8 mouse cellular contexts compared by ENCODE assay signal in the genomic region with DNA sequence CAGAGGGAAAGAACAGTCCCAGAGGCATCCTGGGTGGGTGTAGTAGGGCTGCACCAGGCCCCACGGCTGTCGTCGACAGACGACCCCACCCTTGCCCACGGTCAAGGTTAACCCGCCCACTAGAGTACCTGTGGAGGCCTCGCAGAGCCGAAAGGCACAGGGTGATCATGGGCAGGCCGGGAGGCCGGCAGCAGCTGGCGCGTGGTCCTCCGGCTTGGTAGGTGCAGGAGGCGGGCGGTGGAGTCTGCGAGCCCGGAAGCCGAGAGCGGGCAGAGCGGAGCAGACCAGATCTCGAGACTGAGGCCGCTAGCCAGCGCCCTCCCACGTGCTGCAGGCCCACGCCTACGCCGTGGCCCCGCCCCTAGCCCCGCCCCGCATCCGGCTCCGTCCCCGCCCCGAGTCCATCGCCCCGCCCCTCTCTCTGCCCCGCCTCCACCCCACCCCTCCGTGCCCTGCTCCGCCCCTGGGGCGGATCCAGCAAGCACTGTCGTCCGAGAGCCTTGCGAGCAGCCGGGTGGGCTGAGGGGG. TPM values are rescaled to one million over a fixed set of nuclear protein-coding genes. Genes with fewer than 3 reads are reported as not detected.
DNase-seq lines count a peak whose midpoint lies in the region; ATAC-seq and TF ChIP-seq lines count a peak whose summit lies in the region.

Gene Nln (minus strand): TSS at position 327 of the 528 bp plus-strand sequence.
Gene Sgtb (plus strand): TSS at position 454 of the 528 bp plus-strand sequence.

- peak; percentile 90 for ATAC-seq in forebrain, postnatal 0 days
- peak; percentile 87 for ATAC-seq in neutrophil, adult 5-6 weeks (ENCODE audit: extremely low read depth, insufficient number of reproducible peaks, low FRiP score, poor library complexity, severe bottlenecking)

- peak within 1 kb of the TSS; percentile 84 for H3K4me2 ChIP-seq in forebrain, postnatal 0 days (ENCODE audit: low read depth)

- no peaks in the 10 kb centered on the region for H3K27me3 ChIP-seq in cerebellum, adult 2 months (ENCODE audit: control insufficient read depth, insufficient read depth, low read length)
- no peaks in the 10 kb centered on the region for H3K27me3 ChIP-seq in forebrain, postnatal 0 days (ENCODE audit: insufficient read depth, low read length)

- H3K4me3 ChIP-seq in cerebellum, adult 2 months (replicated peaks; ENCODE audit: insufficient read depth, low read depth, low read length) = peak within 1 kb of the TSS; percentile 98
- H3K4me3 ChIP-seq in forebrain, postnatal 0 days (ENCODE audit: low read depth, low read length) = peak within 1 kb of the TSS; percentile 86
- H3K4me3 ChIP-seq in layer of hippocampus, adult 2 months = peak within 1 kb of the TSS; percentile 99
- H3K4me3 ChIP-seq in lung, adult 2 months (replicated peaks; ENCODE audit: extremely low read depth, low read depth, low read length) = peak within 1 kb of the TSS; percentile 75

- no peak for TF ChIP-seq CTCF in cerebellum, adult 2 months (IDR thresholded peaks at IDR 0.05; ENCODE audit: borderline replicate concordance, insufficient read depth, low read depth, low read length)
- no peak for TF ChIP-seq CTCF in forebrain, postnatal 0 days (IDR thresholded peaks at IDR 0.05; ENCODE audit: low read depth)
- no peak for TF ChIP-seq CTCF in layer of hippocampus, adult 2 months (conservative IDR thresholded peaks at IDR 0.05)
- TF ChIP-seq CTCF in lung, adult 2 months (IDR thresholded peaks at IDR 0.05; ENCODE audit: insufficient read depth, low read length) = no peak

- 0 out of 2 replicates have a peak, but pooled peaks cover 4% of the 10 kb centered on the region for H3K9me3 ChIP-seq in forebrain, postnatal 0 days (ENCODE audit: low read length)

- H3K36me3 ChIP-seq in forebrain, postnatal 0 days (ENCODE audit: insufficient read depth) = no peaks in the 10 kb centered on the region

- H3K27ac ChIP-seq in cerebellum, adult 2 months (ENCODE audit: insufficient read depth, low read length) = no peak within 1 kb of the TSS
- peak within 1 kb of the TSS; percentile 88 for H3K27ac ChIP-seq in forebrain, postnatal 0 days (ENCODE audit: low read depth, low read length)
- H3K27ac ChIP-seq in layer of hippocampus, adult 2 months = peak within 1 kb of the TSS; percentile 95

- no peak for TF ChIP-seq POLR2A in cerebellum, adult 2 months (IDR thresholded peaks at IDR 0.05; ENCODE audit: borderline replicate concordance, insufficient read depth, low read length)
- peak; percentile 51; the same call in 1 of the 2 replicates for TF ChIP-seq POLR2A in lung, adult 2 months (IDR thresholded peaks at IDR 0.05; ENCODE audit: borderline replicate concordance, extremely low read depth, low read depth, low read length)

- DNase-seq in MEL-GATA-1-ER (ENCODE audit: extremely low read depth, low read depth) = peak; percentile 52
- peak; percentile 82 to 83 for DNase-seq in cerebellum, adult 2 months
- peak; percentile 93 for DNase-seq in forebrain, postnatal 0 days
- peak; percentile 87 for DNase-seq in heart, postnatal 4 days
- DNase-seq in layer of hippocampus, adult 2 months (ENCODE audit: low spot score in 2 of 2) = peak; percentile 78 to 84
- peak; percentile 79 for DNase-seq in lung, adult 2 months
- peak; percentile 90 for DNase-seq in testis, postnatal 14 days (ENCODE audit: low spot score)

- H3K4me1 ChIP-seq in cerebellum, adult 2 months (ENCODE audit: control insufficient read depth, insufficient read depth, low read length) = no peaks in the 10 kb centered on the region
- H3K4me1 ChIP-seq in forebrain, postnatal 0 days (ENCODE audit: insufficient read depth) = peaks cover 10% of the 10 kb centered on the region; the same call in 1 of the 2 replicates
- H3K4me1 ChIP-seq in lung, adult 2 months (ENCODE audit: control insufficient read depth, insufficient read depth, low read length) = no peaks in the 10 kb centered on the region

- 1% methylated on average over 37 of the region's 44 CpGs for WGBS in cerebellum, adult 2 months
- WGBS in forebrain, postnatal 0 days = 1% methylated on average over 34 of the region's 44 CpGs
- WGBS in lung, adult 2 months = under 1% methylated on average over 34 of the region's 44 CpGs

- peak within 1 kb of the TSS; percentile 96 for H3K9ac ChIP-seq in forebrain, postnatal 0 days

RNA-seq across cellular contexts. Expression of gene Nln, which starts in this region (rescaled TPM):
- polyA plus RNA-seq in cerebellum, adult 2 months (2012; rRNA removed) = 12.9 and 13.5 TPM in 2 replicates
- total RNA-seq in forebrain, postnatal 0 days (2014; rRNA removed) = 77.2 and 80.0 TPM in 2 replicates
- 40.7 and 49.0 TPM in 2 replicates for polyA plus RNA-seq in forebrain, postnatal 0 days (2015; fragmentation: Nextera tagmentation; extraction: Ambion mirVana)
- 10 to 100 TPM; 27.2 to 30.4 TPM for total RNA-seq in heart, postnatal 4 days (2021)
- total RNA-seq in layer of hippocampus, adult 2 months (2021) = 10 to 100 TPM; 20.6 to 20.7 TPM
- polyA plus RNA-seq in lung, adult 2 months (2012; rRNA removed) = 7.7 and 12.4 TPM in 2 replicates
- 18.5 and 26.8 TPM in 2 replicates for total RNA-seq in neutrophil, adult 5-6 weeks (2017)

RNA-seq across cellular contexts. Expression of gene Sgtb, which starts in this region (rescaled TPM):
- 40.5 and 41.0 TPM in 2 replicates for polyA plus RNA-seq in cerebellum, adult 2 months (2012; rRNA removed)
- total RNA-seq in forebrain, postnatal 0 days (2014; rRNA removed) = 32.2 and 39.6 TPM in 2 replicates
- 20.4 and 23.0 TPM in 2 replicates for polyA plus RNA-seq in forebrain, postnatal 0 days (2015; fragmentation: Nextera tagmentation; extraction: Ambion mirVana)
- 1 to 10 TPM; 1.7 to 1.8 TPM for total RNA-seq in heart, postnatal 4 days (2021)
- total RNA-seq in layer of hippocampus, adult 2 months (2021) = 10 to 100 TPM; 72.5 to 81.0 TPM
- 2.1 and 2.5 TPM in 2 replicates for polyA plus RNA-seq in lung, adult 2 months (2012; rRNA removed)
- total RNA-seq in neutrophil, adult 5-6 weeks (2017) = 0.49 and 1.3 TPM in 2 replicates

Comparison
In these comparisons a context has a peak if more than half of its experiments do, and no peak if none do; other contexts are left out.
1. RNA of gene Sgtb (total RNA-seq): 72.5 to 81.0 TPM in layer of hippocampus, adult 2 months and 32.2 to 39.6 TPM in forebrain, postnatal 0 days; 1.7 to 1.8 TPM in heart, postnatal 4 days and 0.49 to 1.3 TPM in neutrophil, adult 5-6 weeks; every median in the first group is over 10 times any median in the second.
2. Peak in every context shown above with its lines, with median percentiles within 50 percentile points of each other: DNase-seq and H3K4me3 ChIP-seq.